23 mouse cellular contexts compared by ENCODE assay signal in the genomic region with DNA sequence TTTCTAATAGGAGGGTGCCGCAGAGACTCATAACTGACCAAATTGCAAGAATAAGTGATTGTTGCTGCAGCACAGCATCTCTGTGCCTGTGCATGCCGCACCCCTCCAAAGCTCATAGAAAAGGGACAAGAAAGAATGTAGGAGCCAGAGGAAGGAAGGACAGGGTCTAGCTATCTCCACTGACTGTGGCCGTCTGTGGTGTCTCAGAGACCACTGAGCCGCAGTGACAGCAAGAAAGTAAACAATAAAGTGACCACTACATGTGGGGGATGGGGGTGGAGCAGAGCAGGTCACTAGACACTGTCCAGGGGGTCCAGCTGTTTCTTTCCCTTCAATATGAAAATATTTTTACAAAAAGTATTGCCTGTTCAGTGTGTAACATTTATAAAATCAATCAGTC. TPM values are rescaled to one million over a fixed set of nuclear protein-coding genes. Genes with fewer than 3 reads are reported as not detected.
"Had no signal": no experiment of that assay in that cellular context is flagged by ENCODE, and none has a peak within 500 bp of the region (broad histone marks: within the 10 kb centered on the region; RNA-seq: fewer than 3 reads in every experiment).

No protein-coding gene starts in this region.

- H3K27ac ChIP-seq: gastrocnemius, adult 2 months; heart, adult 2 months; hindbrain, embryonic 10.5 days; hindbrain, embryonic 12.5 days; hindbrain, embryonic 14.5 days; intestine, embryonic 15.5 days; layer of hippocampus, adult 2 months; limb, embryonic 10.5 days; limb, embryonic 12.5 days had no signal

- ATAC-seq: forebrain, embryonic 16.5 days; hindbrain, embryonic 16.5 days; inflammation-experienced regulatory T-cells, adult 6 months; intestine, embryonic 15.5 days; intestine, postnatal 0 days had no signal

- H3K4me2 ChIP-seq: heart, embryonic 12.5 days; hindbrain, embryonic 12.5 days; hindbrain, embryonic 14.5 days; intestine, embryonic 15.5 days; limb, embryonic 12.5 days had no signal

- H3K4me1 ChIP-seq: intestine, embryonic 15.5 days had no signal

- H3K4me3 ChIP-seq: gastrocnemius, adult 2 months; heart, adult 2 months; heart, embryonic 12.5 days; hindbrain, embryonic 10.5 days; hindbrain, embryonic 12.5 days; intestine, embryonic 15.5 days; layer of hippocampus, adult 2 months; left cerebral cortex, adult 2 months; limb, embryonic 10.5 days; limb, embryonic 12.5 days had no signal

- DNase-seq: gastrocnemius, adult 2 months; gastrocnemius, postnatal 10 days; gastrocnemius, postnatal 25 days; heart, adult 2 months; heart, postnatal 10 days; heart, postnatal 4 days; kidney, adult 18-20 months; kidney, adult 8-10 months; kidney, postnatal 14 days; liver had no signal

- H3K9me3 ChIP-seq: heart, embryonic 12.5 days; hindbrain, embryonic 10.5 days; hindbrain, embryonic 12.5 days; intestine, embryonic 15.5 days; limb, embryonic 10.5 days; limb, embryonic 12.5 days had no signal

- H3K27me3 ChIP-seq: hindbrain, embryonic 12.5 days; intestine, embryonic 15.5 days; limb, embryonic 12.5 days had no signal

- H3K9ac ChIP-seq: heart, embryonic 12.5 days; hindbrain, embryonic 12.5 days; hindbrain, embryonic 14.5 days; intestine, embryonic 15.5 days; limb, embryonic 12.5 days had no signal

- H3K36me3 ChIP-seq: heart, embryonic 12.5 days; hindbrain, embryonic 10.5 days; hindbrain, embryonic 12.5 days; intestine, embryonic 15.5 days; limb, embryonic 10.5 days; limb, embryonic 12.5 days had no signal

RNA-seq across cellular contexts. Expression of gene Cck, which starts 58.1 kb away (rescaled TPM):
- polyA plus RNA-seq: inflammation-experienced regulatory T-cells, adult 6 months had no signal
